Mouse (Mus musculus) cerebellum, postnatal 10 days (tissue): ENCODE measurements around the gene F830045P16Rik.

Source experiments
- DNase-seq, 2 experiments: peaks; one replicate each; pipeline ENCODE4 v3.0.0; 2021; ENCODE audit warnings: mixed read lengths in 2 of 2

F830045P16Rik gene

GRCm38 (mm10) chr2:129536377-129536776, at the start of gene F830045P16Rik:
TSS of gene F830045P16Rik (minus strand) at chr2:129536602.
- DNase-seq: no peak

DNA sequence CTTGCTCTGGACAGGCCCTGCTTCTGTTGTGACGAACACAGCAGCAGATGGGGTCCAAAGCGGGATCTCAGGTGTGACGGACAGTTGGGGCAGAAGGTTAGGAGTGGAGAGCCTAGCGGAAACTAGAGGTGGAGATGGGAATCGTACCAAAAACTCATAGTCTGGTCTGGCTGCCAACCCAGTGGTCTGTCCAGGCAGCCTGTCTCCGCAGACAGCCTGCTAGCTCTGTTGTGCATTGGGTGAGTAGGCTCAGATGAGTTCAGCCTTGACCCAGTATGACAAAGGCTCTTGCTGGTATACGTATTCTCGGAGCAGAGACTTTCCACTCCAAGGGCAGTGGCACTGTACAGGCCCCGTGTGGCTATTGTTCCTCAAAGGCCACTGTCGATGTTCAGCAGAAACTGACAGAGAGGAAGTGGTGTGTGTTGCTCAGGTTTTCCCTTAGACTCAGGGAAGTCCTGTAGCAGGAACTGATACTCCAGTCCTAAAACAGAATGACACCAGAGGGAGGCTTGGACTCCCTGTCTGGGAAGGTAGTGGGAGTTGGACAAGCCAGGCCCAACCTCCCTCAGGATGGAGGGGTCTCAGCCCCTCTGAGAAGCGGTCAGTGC, 49.6 kb upstream of the F830045P16Rik start:
- peak in 1 of 2 experiments; percentile 35 for DNase-seq

GRCm38 (mm10) chr2:129584905-129585304, 48.5 kb upstream of the F830045P16Rik start:
- no peak for DNase-seq

- DNase-seq: no peak
Measured at GRCm38 (mm10) chr2:129582261-129582660, 45.9 kb upstream of the F830045P16Rik start.

GRCm38 (mm10) chr2:129581826-129582225, 45.4 kb upstream of the F830045P16Rik start:
- no peak for DNase-seq

GRCm38 (mm10) chr2:129580656-129581055, 44.3 kb upstream of the F830045P16Rik start:
- DNase-seq: peak in 1 of 2 experiments; percentile 51

DNA sequence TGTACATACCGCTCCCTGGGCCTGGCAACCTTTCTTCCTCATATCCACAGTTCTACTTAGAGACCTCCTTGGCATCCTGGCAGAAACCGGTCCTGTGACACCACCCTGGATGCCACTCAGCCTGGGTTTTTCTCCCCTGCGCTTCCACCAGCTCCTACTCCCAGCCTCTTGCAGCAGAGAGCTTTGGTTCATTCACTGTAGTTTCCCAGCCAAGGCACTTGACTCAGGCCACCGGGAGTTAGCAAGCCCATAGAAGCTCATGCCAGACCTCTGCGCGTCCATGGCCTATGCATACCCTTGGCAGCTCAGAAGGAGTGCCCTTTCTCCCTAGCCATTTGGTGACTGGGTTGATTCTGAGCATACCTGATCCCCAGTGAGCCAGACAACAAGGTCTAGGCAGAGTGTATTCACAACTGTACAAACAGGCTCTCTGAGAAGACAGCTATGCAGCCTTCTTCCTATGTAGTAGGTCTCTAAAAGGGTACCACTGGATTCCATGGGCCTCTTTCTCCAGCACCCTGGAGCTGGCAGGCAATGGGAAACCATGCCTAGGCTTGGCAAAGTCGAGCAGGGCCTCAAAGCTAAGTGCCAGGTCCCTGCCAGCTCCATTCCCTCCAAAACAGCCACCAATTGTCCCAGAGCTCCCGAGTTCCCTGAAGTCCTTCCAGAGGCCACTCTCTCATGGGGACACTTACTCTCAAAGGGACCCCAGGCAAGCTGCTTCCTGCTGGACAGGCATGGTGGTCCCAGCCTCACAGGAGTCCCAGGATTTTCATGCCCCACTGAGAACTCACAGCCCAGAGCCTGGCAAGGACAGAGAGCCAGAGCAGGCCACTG, 40.4 kb upstream of the F830045P16Rik start:
- peak in 1 of 2 experiments; percentile 62 for DNase-seq

GRCm38 (mm10) chr2:129575113-129575512, 38.7 kb upstream of the F830045P16Rik start:
- no peak for DNase-seq

GRCm38 (mm10) chr2:129574395-129575046, 38.1 kb upstream of the F830045P16Rik start:
- peak; percentile 53 to 60 for DNase-seq

DNA sequence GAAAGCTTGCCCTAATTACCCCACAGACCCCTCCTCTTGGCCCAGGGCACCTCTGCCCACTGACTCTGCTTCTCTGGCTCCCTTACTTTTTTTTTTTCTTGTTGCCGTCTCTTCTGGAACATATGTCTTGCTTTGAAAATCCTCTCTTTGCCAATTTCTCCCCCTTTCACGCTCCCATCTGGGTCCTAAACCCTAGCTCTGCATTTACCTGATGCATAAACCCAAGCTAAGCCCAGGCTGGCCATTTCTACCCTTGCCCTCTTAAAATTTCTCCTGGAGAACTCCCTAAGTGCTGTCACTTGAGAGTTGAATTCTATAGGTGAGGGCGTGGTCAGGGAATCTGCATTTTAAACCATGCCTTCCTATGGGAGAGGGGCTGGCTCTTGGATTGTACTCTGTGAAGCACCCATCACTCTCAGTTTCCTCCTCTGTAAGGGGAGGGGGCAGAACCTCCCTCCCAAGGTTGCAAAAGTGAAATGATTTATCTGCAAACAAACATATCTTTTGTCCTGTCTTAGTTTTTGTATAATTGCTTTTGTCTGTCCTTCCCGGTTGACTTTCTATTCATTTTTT, 37.4 kb upstream of the F830045P16Rik start:
- DNase-seq: no peak

DNA sequence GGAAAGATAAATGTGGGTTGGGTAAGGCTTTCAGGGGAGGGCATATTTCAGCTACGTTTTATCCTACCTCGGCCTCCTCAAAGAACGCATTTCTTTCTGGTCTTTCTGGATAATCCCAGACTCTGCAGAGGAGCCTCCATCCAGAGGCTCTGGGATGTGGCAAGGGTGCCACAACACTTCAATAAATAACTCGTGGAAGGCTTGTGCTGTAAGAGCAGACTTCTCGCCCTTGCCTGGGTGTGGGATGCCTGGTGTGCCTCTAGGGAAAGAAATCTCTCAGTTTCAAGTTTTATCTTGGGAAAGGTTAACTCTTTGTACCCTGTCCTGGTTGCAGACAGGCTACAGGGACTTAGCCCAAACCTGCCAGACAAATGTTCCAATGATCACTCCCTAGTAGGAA, 33.2 kb upstream of the F830045P16Rik start:
- no peak for DNase-seq

DNA sequence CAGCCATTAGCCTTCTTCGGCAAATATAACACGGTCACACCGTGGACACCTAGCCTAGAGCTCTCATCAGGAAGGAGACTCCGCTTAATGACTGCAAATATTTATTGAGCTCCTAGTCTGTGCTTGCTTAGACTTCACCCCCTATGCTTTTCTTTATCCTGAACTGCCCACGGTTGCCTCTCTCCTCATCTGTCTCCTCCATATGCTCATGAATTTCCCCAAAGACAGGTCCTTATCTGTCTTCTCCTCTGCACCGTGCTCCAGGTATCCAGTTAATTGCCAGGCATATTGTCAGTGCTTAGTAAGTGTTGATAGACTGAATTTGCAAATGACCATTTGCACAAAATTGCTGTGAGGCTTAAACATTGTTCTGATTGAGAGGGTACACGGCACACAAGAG, 32.7 kb upstream of the F830045P16Rik start:
- no peak for DNase-seq

DNA sequence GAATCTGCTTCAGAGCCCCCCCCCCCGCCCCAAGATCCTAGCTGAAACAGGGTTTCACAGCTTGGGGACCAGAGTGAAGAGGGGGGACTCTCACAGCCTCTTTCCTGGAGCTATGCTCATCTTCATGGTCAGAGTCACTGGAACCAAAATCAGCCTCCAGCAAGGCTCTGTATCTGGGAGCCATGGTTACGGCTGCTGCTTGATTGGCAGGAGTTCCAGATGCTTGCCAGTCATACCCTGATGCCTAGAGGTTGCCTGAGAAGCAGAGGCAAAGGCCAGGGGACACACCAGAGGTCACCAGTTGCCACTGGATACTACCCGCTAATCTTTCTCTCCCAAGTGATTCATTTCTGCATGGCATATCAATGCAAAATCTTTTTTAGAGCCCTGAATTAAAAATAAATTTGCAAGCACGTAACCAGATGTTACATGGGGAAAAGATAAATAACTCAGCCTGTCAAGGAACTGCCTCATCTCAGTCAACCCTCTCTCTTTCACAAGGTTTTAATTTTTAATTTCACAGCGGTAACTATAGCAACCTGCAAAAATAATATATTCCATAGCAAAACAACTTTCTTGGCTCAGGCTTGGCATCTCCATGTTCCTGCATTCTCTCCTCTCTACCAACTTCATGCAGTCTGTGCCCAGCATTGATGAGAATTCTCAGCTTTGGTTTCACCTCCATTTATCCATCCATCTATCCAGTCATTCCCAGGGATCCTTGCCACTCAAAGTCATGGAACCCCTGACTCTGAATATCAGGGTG, 27.7 kb upstream of the F830045P16Rik start:
- DNase-seq: no peak

GRCm38 (mm10) chr2:129561796-129562195, 25.4 kb upstream of the F830045P16Rik start:
- peak; percentile 49 to 61 for DNase-seq

- no peak for DNase-seq
Measured at GRCm38 (mm10) chr2:129558875-129559219, 22.4 kb upstream of the F830045P16Rik start.

- peak in 1 of 2 experiments; percentile 32 for DNase-seq
Measured at GRCm38 (mm10) chr2:129558008-129558874, 21.8 kb upstream of the F830045P16Rik start.

GRCm38 (mm10) chr2:129556081-129556480, 19.7 kb upstream of the F830045P16Rik start:
- no peak for DNase-seq

- no peak for DNase-seq
Measured at GRCm38 (mm10) chr2:129550781-129551180, 14.4 kb upstream of the F830045P16Rik start.

DNA sequence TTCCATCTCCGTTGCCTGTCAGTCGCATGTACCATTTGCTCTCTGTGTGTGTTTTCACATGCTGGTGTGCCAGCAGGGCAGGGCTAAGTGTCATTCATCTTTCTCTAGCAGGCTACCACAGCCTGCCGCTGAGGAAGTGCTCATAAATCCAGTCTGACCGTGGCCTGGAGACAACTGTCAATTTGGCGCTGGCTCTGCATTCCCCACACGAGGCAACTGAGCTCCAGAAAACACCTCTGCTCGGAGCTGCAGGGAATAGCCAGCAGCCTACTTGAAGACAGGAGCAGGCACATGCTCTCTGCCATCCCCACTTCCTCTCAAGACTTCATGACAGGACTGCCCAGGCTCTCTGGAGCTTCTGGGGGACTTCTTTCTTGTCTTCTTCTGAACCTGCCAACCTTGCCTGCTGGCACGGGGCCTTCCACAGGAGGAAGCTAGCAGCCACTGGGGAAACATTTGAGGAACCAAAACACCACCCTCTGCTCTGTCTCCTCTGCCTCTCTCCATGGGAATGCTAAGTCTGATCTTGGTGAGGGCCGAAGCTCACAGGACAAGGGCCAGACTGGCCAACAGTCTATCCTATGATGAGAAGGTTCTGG, 13.2 kb upstream of the F830045P16Rik start:
- DNase-seq: peak; percentile 65 to 74

- DNase-seq: no peak
Measured at GRCm38 (mm10) chr2:129546772-129547171, 10.4 kb upstream of the F830045P16Rik start.

DNA sequence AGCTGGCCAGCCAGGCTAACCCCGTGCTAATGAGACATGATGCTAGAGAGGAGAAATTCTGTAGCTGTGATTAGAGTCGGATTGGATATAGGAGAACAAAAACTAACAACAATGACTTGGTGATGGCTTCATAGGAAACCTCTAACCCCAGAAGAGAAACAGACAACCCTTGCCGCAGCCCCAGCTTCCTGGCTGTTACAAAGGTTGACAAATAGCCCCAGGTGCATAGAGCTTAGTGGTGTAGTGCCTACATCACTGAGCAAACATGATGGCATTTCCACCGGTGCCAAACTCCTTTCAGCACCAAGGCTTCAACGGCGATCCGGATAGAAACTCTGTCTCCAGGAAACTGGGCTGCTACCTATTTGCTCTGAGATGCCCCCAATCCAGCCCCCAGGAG, 9.2 kb upstream of the F830045P16Rik start:
- DNase-seq: peak; percentile 49 to 53
